Mouse (Mus musculus) heart, adult 2 months (tissue): ENCODE measurements around the gene Hrh2.

Source experiments
- CTCF ChIP-seq: fragments of 200-600 bp; IDR thresholded peaks from 2 replicates; pipeline ENCODE4 v1.8.1; 2022; ENCODE audit warnings: antibody characterized with exemption, mild to moderate bottlenecking, moderate library complexity
- EP300 ChIP-seq: fragments of 200-500 bp; IDR thresholded peaks from 2 replicates; pipeline ENCODE4 v1.6.1; 2011; ENCODE audit warnings: low read depth, low read length, control low read depth; ENCODE audit not compliant: insufficient read depth
- POLR2A ChIP-seq: fragments of 200-500 bp; IDR thresholded peaks from 2 replicates; pipeline ENCODE4 v1.6.1; 2011; ENCODE audit warnings: mild to moderate bottlenecking, low read depth, low read length, control low read depth; ENCODE audit not compliant: insufficient read depth

- no peak for TF ChIP-seq CTCF
- no peak for TF ChIP-seq POLR2A
- no peak for TF ChIP-seq EP300
Measured at GRCm38 (mm10) chr13:54144624-54145023, 47.3 kb upstream of the Hrh2 start.
